Mouse (Mus musculus): ENCODE measurements at regions not wholly inside any gene's neighbourhood (a gene's known extent, or its start where the extent isn't known, plus 50 kb on each side); places are given as distances from the start of the nearest gene placed in this dataset.
"Not testable (repeated sequence)": the region's sequence is repeated elsewhere in the genome, so short reads cannot be mapped to it uniquely, and the experiment has no call there.

DNA sequence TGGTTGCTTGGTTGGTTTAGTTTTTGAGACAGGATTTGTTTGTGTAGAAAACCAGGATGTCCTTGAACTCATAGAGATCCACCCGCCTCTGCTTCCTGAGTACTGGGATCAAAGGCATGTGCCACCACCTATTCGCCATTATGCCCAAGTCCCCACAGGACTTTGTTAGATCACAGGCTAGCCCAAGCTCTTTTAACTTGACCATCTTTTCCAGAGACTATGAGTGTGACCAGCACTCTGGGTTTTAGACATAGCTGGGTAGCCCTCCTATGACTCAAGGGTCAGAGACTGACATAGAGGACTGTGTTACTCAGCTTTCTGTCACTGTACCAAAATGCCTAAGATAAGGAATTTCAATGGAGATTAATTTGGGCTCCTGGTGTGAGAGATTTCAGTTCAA lies 295.3 kb upstream of the Kdm8 start:
- no peak for DNase-seq
- no peak overlapping the region for H3K4me3 ChIP-seq (replicated peaks; ENCODE audit: extremely low read depth, low read depth, low read length)
- 67% methylated on average over 2 of the region's 2 CpGs for WGBS

DNA sequence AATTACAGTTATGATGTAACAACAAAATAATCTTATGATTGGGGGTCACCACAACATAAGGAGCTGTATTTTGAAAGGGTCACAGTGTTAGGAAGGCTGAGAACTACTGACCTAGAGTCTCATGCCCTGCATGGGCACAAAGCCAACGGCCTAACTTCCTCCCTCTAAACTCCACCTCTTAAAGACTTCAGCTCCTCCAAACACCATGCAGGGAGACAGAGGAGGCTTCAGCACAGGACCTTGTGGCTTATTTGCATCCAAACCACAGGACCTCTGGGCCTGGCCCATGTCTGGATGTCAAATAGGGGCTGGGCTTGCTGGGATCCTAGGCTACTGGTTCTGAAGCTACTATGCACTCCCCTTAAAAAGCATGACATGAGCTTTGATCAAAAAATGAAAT lies 294.7 kb upstream of the Kdm8 start:
- WGBS: 28% methylated on average over 1 of the region's 1 CpGs
- Histone ChIP-seq H3K4me3 (replicated peaks; ENCODE audit: extremely low read depth, low read depth, low read length) (no peak overlapping the region), H3K4me1 (ENCODE audit: control insufficient read depth, insufficient read depth, low read length) (no peaks in the 10 kb centered on the region)
- no peak for DNase-seq
- TF ChIP-seq POLR2A (IDR thresholded peaks at IDR 0.05; ENCODE audit: borderline replicate concordance, extremely low read depth, low read depth, low read length): no peak
- TF ChIP-seq CTCF (IDR thresholded peaks at IDR 0.05; ENCODE audit: insufficient read depth, low read length): no peak

More for the DNA sequence above, 295.3 kb upstream of the Kdm8 start:
- no peak for TF ChIP-seq CTCF (IDR thresholded peaks at IDR 0.05; ENCODE audit: insufficient read depth, low read length)
- TF ChIP-seq POLR2A (IDR thresholded peaks at IDR 0.05; ENCODE audit: borderline replicate concordance, extremely low read depth, low read depth, low read length): no peak
- no peaks in the 10 kb centered on the region for H3K4me1 ChIP-seq (ENCODE audit: control insufficient read depth, insufficient read depth, low read length)

DNA sequence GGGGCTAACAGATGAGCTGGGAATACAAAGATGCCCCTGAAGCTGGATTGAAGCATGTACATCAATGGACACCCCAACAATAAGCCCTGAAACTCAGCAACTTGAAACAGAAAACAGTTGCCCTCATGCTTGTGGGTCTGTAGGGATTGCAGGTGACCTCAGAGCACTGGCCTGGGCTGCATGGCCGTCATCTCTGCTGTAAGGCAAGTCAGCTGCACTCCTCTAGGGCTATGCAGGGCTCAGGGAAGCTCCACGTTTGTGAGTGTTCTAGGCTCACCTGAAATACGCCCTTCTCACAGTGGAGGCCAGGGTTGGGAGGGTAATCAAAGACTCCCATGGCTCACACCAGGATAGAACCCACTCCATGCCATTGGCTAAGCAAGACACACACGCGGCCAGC lies 292.2 kb upstream of the Kdm8 start:
- no peak for DNase-seq
- TF ChIP-seq CTCF (IDR thresholded peaks at IDR 0.05; ENCODE audit: insufficient read depth, low read length): no peak
- TF ChIP-seq POLR2A (IDR thresholded peaks at IDR 0.05; ENCODE audit: borderline replicate concordance, extremely low read depth, low read depth, low read length): no peak
- 86% methylated on average over 5 of the region's 5 CpGs for WGBS
- H3K4me3 ChIP-seq (replicated peaks; ENCODE audit: extremely low read depth, low read depth, low read length): no peak overlapping the region
- H3K4me1 ChIP-seq (ENCODE audit: control insufficient read depth, insufficient read depth, low read length): no peaks in the 10 kb centered on the region

DNA sequence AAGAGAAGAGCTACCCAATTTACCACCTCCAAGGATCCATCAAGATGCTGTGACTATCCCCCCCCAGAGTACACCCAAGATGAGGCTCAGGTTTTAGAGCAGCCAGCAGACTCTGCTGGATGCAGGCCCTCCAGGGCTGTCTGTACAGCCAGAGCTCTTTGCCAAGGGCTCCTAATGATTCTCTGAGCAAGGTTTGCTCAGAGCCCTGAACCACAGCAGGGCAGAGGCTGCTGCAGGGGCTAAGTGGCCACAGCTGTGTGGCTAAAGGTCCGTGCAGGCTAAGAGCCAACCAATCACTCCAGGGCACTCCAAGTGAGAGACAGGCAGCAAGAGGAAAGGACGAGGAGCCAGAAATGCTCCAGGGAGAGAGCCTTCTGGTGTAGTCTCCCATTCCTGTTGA lies 289.2 kb upstream of the Kdm8 start:
- 37% methylated on average over 2 of the region's 2 CpGs for WGBS
- TF ChIP-seq CTCF (IDR thresholded peaks at IDR 0.05; ENCODE audit: insufficient read depth, low read length) (no peak), POLR2A (IDR thresholded peaks at IDR 0.05; ENCODE audit: borderline replicate concordance, extremely low read depth, low read depth, low read length) (no peak)
- H3K4me1 ChIP-seq (ENCODE audit: control insufficient read depth, insufficient read depth, low read length): no peaks in the 10 kb centered on the region

DNA sequence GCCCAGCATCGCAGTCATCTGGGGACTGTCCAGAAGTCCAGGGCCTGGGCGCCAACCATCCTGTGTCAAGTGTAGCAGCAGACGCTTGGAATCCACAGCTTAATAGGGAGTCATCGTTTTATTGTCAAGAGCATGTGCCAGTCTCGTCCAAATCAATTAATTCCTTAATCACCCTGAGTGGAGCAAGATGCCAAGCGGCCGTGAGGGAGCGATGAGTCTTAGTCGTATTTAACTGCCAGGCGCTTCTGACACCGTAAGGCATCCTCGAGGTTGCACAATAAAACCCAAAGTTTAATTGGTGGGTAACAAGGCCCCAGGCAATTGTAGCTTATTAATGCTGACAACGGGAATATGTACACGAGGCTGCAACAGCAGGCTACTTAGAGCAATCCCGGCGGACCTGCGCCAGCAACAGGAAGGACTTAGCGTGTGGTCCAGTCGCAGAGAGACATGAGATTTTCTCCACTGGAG lies 277.6 kb upstream of the Kdm8 start:
- H3K4me3 ChIP-seq (replicated peaks; ENCODE audit: extremely low read depth, low read depth, low read length): no peak overlapping the region
- no peaks in the 10 kb centered on the region for H3K4me1 ChIP-seq (ENCODE audit: control insufficient read depth, insufficient read depth, low read length)
- DNase-seq: no peak
- no peak for TF ChIP-seq CTCF (IDR thresholded peaks at IDR 0.05; ENCODE audit: insufficient read depth, low read length)
- WGBS: 80% methylated on average over 19 of the region's 19 CpGs

More for the DNA sequence above, 289.2 kb upstream of the Kdm8 start:
- DNase-seq: no peak
- no peak overlapping the region for H3K4me3 ChIP-seq (replicated peaks; ENCODE audit: extremely low read depth, low read depth, low read length)

DNA sequence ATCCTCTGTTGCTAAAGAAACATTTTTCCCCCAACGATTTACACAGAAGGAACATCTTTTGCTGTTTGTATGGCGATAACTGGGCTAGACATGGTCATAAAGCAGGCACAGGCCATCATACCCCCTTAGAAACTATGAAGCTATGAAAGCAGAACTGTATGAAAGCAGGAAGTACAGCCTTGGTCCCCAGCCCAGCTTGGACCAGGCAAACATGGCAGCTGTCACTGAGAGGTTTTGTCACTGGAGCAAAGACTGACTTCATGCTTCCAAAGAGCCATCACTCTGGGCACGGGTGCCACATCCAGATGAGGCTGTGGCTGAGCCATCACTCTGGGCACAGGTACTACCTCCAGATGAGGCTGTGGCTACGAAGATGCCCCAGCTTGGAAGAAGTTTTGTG lies 276.8 kb upstream of the Kdm8 start:
- no peaks in the 10 kb centered on the region for H3K4me1 ChIP-seq (ENCODE audit: control insufficient read depth, insufficient read depth, low read length)
- no peak for TF ChIP-seq CTCF (IDR thresholded peaks at IDR 0.05; ENCODE audit: insufficient read depth, low read length)
- TF ChIP-seq POLR2A (IDR thresholded peaks at IDR 0.05; ENCODE audit: borderline replicate concordance, extremely low read depth, low read depth, low read length): no peak
- no peak for DNase-seq
- H3K4me3 ChIP-seq (replicated peaks; ENCODE audit: extremely low read depth, low read depth, low read length): no peak overlapping the region
- WGBS: 75% methylated on average over 4 of the region's 4 CpGs

DNA sequence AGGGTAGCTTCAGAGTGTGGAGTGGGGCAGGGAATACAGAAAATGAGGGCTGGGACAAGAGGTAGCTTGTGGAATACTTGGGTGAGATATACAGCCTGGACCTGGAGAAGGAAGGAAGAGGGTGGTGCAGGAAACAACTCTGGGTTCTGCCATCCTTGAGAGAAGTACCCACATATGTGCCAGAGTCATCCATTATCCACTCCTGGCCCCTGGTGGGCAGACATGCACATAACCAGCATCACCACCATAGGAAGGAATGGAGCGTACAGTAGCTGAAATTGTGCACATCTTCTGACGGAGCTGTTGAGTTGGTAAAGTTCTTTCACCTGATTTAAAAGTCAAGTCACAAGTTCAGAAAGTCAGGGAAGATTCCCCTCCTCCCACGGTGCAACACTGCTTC lies 262.9 kb upstream of the Kdm8 start:
- Histone ChIP-seq H3K4me3 (replicated peaks; ENCODE audit: extremely low read depth, low read depth, low read length) (no peak overlapping the region), H3K4me1 (ENCODE audit: control insufficient read depth, insufficient read depth, low read length) (no peaks in the 10 kb centered on the region)
- DNase-seq: no peak
- TF ChIP-seq CTCF (IDR thresholded peaks at IDR 0.05; ENCODE audit: insufficient read depth, low read length): 0 out of 2 replicates have a peak, but pooled peaks have one; percentile 13
- no peak for TF ChIP-seq POLR2A (IDR thresholded peaks at IDR 0.05; ENCODE audit: borderline replicate concordance, extremely low read depth, low read depth, low read length)
- WGBS: 73% methylated on average over 3 of the region's 3 CpGs

DNA sequence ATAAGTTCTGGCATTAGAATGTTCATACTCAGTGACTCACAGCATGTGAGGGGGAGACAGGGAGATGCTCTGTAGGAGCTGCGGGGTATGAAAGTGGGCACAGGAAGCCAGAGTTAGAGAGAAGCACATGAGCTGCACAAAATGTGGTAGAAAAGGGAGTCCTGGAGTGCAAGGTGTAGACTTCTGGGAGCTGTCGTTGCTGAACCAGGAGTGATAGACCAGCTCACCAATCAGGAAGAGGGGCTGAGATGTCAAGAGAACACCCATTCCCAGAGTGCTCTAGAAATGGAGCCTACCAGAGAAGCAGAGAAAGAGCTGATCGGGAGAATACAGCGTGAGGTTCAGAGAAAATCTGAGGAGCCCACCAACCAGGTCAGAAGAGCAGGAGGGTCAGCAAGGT lies 262.2 kb upstream of the Kdm8 start:
- Histone ChIP-seq H3K4me3 (replicated peaks; ENCODE audit: extremely low read depth, low read depth, low read length) (no peak overlapping the region), H3K4me1 (ENCODE audit: control insufficient read depth, insufficient read depth, low read length) (no peaks in the 10 kb centered on the region)
- no peak for DNase-seq
- WGBS: 81% methylated on average over 4 of the region's 4 CpGs
- TF ChIP-seq POLR2A (IDR thresholded peaks at IDR 0.05; ENCODE audit: borderline replicate concordance, extremely low read depth, low read depth, low read length) (no peak), CTCF (IDR thresholded peaks at IDR 0.05; ENCODE audit: insufficient read depth, low read length) (no peak)

DNA sequence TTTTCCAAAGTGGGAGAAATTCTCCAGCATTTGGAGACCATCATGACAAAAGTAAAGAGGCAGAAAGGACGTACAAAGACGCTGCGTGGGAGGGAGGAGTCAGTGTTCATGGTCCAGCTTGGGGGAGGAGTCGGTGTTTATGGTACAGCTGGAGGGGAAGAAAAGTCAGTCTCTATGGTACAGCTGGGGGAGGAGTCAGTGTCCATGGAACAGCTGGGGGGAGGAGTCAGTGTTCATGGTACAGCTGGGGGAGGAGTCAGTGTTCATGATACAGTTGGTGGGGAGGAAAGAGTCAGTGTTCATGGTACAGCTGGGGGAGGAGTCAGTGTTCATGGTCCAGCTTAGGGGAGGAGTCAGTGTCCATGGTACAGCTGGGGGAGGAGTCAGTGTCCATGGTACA lies 261.5 kb upstream of the Kdm8 start:
- DNase-seq; H3K4me3 ChIP-seq (replicated peaks; ENCODE audit: extremely low read depth, low read depth, low read length); H3K4me1 ChIP-seq (ENCODE audit: control insufficient read depth, insufficient read depth, low read length): not testable (repeated sequence)
- 83% methylated on average over 4 of the region's 4 CpGs for WGBS

DNA sequence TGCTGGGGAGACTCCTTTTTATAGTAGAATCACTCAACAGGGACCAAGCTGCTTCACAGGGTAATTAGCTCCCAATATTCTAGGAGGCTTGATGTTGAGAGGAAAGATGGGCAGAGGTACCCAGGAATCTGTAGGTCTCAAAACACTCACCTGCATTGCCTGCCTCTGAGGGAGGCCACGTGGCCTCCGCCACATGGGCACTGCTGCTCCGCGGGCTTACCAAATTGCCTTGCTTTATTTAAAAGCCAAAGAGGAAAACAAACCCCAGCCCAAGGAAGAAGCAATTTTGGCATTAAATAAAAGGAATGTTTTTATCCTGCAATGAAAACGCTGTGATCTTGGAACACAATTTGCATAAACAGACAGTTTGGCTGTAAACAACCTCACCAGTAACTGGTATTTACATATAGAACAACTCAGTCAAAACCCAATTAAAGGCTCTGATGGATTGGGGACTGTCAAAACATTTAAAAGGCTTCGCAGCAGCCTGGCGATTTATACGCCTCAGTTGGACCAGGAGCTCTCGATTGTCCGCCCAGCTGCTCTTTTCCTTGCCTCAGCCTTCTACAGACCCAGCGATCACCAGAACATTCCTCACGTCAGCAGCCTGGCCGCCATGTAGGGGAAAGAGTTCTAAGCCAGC lies 259.3 kb upstream of the Kdm8 start:
- Histone ChIP-seq H3K4me3 (replicated peaks; ENCODE audit: extremely low read depth, low read depth, low read length) (no peak overlapping the region), H3K4me1 (ENCODE audit: control insufficient read depth, insufficient read depth, low read length) (no peaks in the 10 kb centered on the region)
- WGBS: 72% methylated on average over 13 of the region's 13 CpGs
- DNase-seq: no peak
- TF ChIP-seq POLR2A (IDR thresholded peaks at IDR 0.05; ENCODE audit: borderline replicate concordance, extremely low read depth, low read depth, low read length) (no peak), CTCF (IDR thresholded peaks at IDR 0.05; ENCODE audit: insufficient read depth, low read length) (no peak)
